Mouse (Mus musculus): Measurements from ENCODE around the gene Gm26897. TPM values are rescaled to one million over a fixed set of nuclear protein-coding genes. Genes with fewer than 3 reads are reported as not detected.
A peak's percentile ranks its signal among the peaks of the same experiment; 100 is the strongest.

Gm26897 gene
- polyA plus RNA-seq, 1 experiment from 2014 or later = not detected

- Histone ChIP-seq H3K4me1 (ENCODE audit: control insufficient read depth, insufficient read depth, low read depth, low read length) (peaks cover 24% of the 10 kb centered on the region), H3K9me3 (ENCODE audit: control insufficient read depth, low read length) (no peaks in the 10 kb centered on the region), H3K4me3 (ENCODE audit: low read length) (no peak overlapping the region), H3K27me3 (replicated peaks; ENCODE audit: control insufficient read depth, insufficient read depth, low read length) (no peaks in the 10 kb centered on the region; the same call in 1 of the 2 replicates), H3K36me3 (ENCODE audit: control insufficient read depth, insufficient read depth, low read length) (no peaks in the 10 kb centered on the region), H3K27ac (ENCODE audit: low read depth, low read length) (peak overlapping the region; percentile 36; the same call in 1 of the 2 replicates), H3K9ac (ENCODE audit: low read depth, low read length) (0 out of 2 replicates have a peak overlapping the region, but pooled peaks have one; percentile 22), H3K4me2 (ENCODE audit: low read length) (no peak overlapping the region)
- WGBS = 19% methylated on average over 16 of the region's 16 CpGs
- peak; percentile 65 for ATAC-seq
These were observed 6.9 kb downstream of the Gm26897 start for GRCm38 (mm10) chr5:111740384-111741275.

- H3K9ac ChIP-seq (ENCODE audit: low read depth, low read length) = no peak overlapping the region
- no peaks in the 10 kb centered on the region for H3K36me3 ChIP-seq (ENCODE audit: control insufficient read depth, insufficient read depth, low read length)
- peaks cover 24% of the 10 kb centered on the region for H3K4me1 ChIP-seq (ENCODE audit: control insufficient read depth, insufficient read depth, low read depth, low read length)
- no peaks in the 10 kb centered on the region; the same call in 1 of the 2 replicates for H3K27me3 ChIP-seq (replicated peaks; ENCODE audit: control insufficient read depth, insufficient read depth, low read length)
- H3K27ac ChIP-seq (ENCODE audit: low read depth, low read length) = no peak overlapping the region
- no peaks in the 10 kb centered on the region for H3K9me3 ChIP-seq (ENCODE audit: control insufficient read depth, low read length)
- H3K4me2 ChIP-seq (ENCODE audit: low read length) = no peak overlapping the region
- ATAC-seq = no peak
- no peak overlapping the region for H3K4me3 ChIP-seq (ENCODE audit: low read length)
- WGBS = 12% methylated on average over 11 of the region's 11 CpGs
These were observed 7.6 kb downstream of the Gm26897 start for GRCm38 (mm10) chr5:111741352-111741751.

DNA sequence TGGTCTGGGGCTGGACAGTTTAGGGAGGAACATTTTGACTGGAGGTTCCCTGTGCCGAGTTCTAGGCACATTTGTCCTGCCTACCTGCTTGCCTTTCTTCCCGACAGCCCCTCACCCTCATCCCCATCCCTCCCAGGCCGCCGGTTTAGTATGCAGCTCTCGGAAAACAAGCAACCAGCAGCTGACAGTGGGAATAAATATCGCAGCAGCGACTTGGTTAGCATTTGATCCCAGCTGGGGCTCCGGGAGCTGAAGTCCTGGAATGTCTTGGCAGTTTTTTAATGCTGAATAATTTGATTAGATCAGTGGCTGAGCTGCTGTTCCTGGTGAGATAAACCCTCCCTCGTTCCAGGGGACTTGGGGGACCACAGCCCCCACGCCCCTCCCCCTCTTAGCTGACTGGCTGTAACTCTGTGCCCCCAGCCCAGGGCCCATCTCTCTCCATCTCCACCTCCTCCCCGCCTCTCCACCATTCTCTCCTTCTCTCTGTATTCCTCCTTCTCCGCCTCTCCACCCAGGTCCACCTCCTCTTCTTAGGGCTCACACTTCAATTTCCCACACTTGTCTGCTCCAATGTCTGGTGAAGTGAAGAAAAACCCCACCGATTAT, 8.7 kb downstream of the Gm26897 start:
- ATAC-seq = peak; percentile 54; the same call in 1 of the 2 replicates
- no peaks in the 10 kb centered on the region for H3K9me3 ChIP-seq (ENCODE audit: control insufficient read depth, low read length)
- H3K4me2 ChIP-seq (ENCODE audit: low read length) = peak overlapping the region; percentile 22; the same call in 1 of the 2 replicates

GRCm38 (mm10) chr5:111749599-111749998, 15.9 kb downstream of the Gm26897 start:
- Histone ChIP-seq H3K36me3 (ENCODE audit: control insufficient read depth, insufficient read depth, low read length) (no peaks in the 10 kb centered on the region), H3K4me3 (ENCODE audit: low read length) (no peak overlapping the region), H3K4me1 (ENCODE audit: control insufficient read depth, insufficient read depth, low read depth, low read length) (peaks cover 12% of the 10 kb centered on the region), H3K27me3 (replicated peaks; ENCODE audit: control insufficient read depth, insufficient read depth, low read length) (no peaks in the 10 kb centered on the region), H3K9ac (ENCODE audit: low read depth, low read length) (no peak overlapping the region), H3K4me2 (ENCODE audit: low read length) (no peak overlapping the region), H3K27ac (ENCODE audit: low read depth, low read length) (peak overlapping the region; percentile 16; the same call in 1 of the 2 replicates), H3K9me3 (ENCODE audit: control insufficient read depth, low read length) (no peaks in the 10 kb centered on the region)
- ATAC-seq = no peak
- 87% methylated on average over 5 of the region's 5 CpGs for WGBS

More for the DNA sequence above, 8.7 kb downstream of the Gm26897 start:
- H3K4me1 ChIP-seq (ENCODE audit: control insufficient read depth, insufficient read depth, low read depth, low read length) = peaks cover 24% of the 10 kb centered on the region
- H3K36me3 ChIP-seq (ENCODE audit: control insufficient read depth, insufficient read depth, low read length) = no peaks in the 10 kb centered on the region
- H3K27ac ChIP-seq (ENCODE audit: low read depth, low read length) = peak overlapping the region; percentile 64; the same call in 1 of the 2 replicates
- 0 out of 2 replicates have a peak overlapping the region, but pooled peaks have one; percentile 12 for H3K9ac ChIP-seq (ENCODE audit: low read depth, low read length)
- 12% methylated on average over 13 of the region's 13 CpGs for WGBS
- no peaks in the 10 kb centered on the region; the same call in 1 of the 2 replicates for H3K27me3 ChIP-seq (replicated peaks; ENCODE audit: control insufficient read depth, insufficient read depth, low read length)
- H3K4me3 ChIP-seq (ENCODE audit: low read length) = no peak overlapping the region

DNA sequence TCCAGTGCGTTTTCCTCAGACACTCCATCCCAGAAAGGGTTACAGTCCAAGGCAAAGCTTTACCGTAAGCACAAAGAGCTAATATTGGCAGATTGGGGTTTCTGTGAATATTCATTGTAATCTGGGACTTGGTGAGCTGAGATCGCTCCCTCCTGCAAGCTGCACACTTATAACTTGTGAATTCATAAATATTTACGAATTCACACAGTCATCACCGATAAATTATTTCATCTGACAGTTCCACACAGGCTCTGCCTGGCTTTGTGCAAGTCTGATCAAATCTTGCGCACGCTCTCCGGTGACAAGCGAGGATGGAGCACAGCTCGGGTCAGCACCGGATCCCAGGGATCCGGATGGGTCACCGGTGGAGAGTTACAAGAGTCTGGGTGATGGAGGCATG, 16.4 kb downstream of the Gm26897 start:
- 57% methylated on average over 13 of the region's 13 CpGs for WGBS
- Histone ChIP-seq H3K9ac (ENCODE audit: low read depth, low read length) (peak overlapping the region; percentile 33; the same call in 1 of the 2 replicates), H3K27ac (ENCODE audit: low read depth, low read length) (peak overlapping the region; percentile 40; the same call in 1 of the 2 replicates)

GRCm38 (mm10) chr5:111754484-111755139, 20.9 kb downstream of the Gm26897 start:
- 13% methylated on average over 16 of the region's 16 CpGs for WGBS
- peak overlapping the region; percentile 48 for H3K4me2 ChIP-seq (ENCODE audit: low read length)
- H3K9me3 ChIP-seq (ENCODE audit: control insufficient read depth, low read length) = no peaks in the 10 kb centered on the region
- ATAC-seq = 0 out of 2 replicates have a peak, but pooled peaks have one; percentile 15
- peak overlapping the region; percentile 43 for H3K9ac ChIP-seq (ENCODE audit: low read depth, low read length)
- H3K27me3 ChIP-seq (replicated peaks; ENCODE audit: control insufficient read depth, insufficient read depth, low read length) = no peaks in the 10 kb centered on the region
- H3K27ac ChIP-seq (ENCODE audit: low read depth, low read length) = peak overlapping the region; percentile 53
- peaks cover 15% of the 10 kb centered on the region for H3K4me1 ChIP-seq (ENCODE audit: control insufficient read depth, insufficient read depth, low read depth, low read length)
- H3K4me3 ChIP-seq (ENCODE audit: low read length) = no peak overlapping the region
- H3K36me3 ChIP-seq (ENCODE audit: control insufficient read depth, insufficient read depth, low read length) = no peaks in the 10 kb centered on the region

More for the DNA sequence above, 16.4 kb downstream of the Gm26897 start:
- H3K9me3 ChIP-seq (ENCODE audit: control insufficient read depth, low read length) = no peaks in the 10 kb centered on the region
- no peaks in the 10 kb centered on the region for H3K27me3 ChIP-seq (replicated peaks; ENCODE audit: control insufficient read depth, insufficient read depth, low read length)
- no peak for ATAC-seq
- H3K36me3 ChIP-seq (ENCODE audit: control insufficient read depth, insufficient read depth, low read length) = no peaks in the 10 kb centered on the region
- no peak overlapping the region for H3K4me2 ChIP-seq (ENCODE audit: low read length)
- H3K4me3 ChIP-seq (ENCODE audit: low read length) = no peak overlapping the region
- peaks cover 15% of the 10 kb centered on the region for H3K4me1 ChIP-seq (ENCODE audit: control insufficient read depth, insufficient read depth, low read depth, low read length)

- Histone ChIP-seq H3K27me3 (replicated peaks; ENCODE audit: control insufficient read depth, insufficient read depth, low read length) (no peaks in the 10 kb centered on the region), H3K27ac (ENCODE audit: low read depth, low read length) (no peak overlapping the region; the same call in 1 of the 2 replicates), H3K36me3 (ENCODE audit: control insufficient read depth, insufficient read depth, low read length) (no peaks in the 10 kb centered on the region), H3K9me3 (ENCODE audit: control insufficient read depth, low read length) (no peaks in the 10 kb centered on the region), H3K4me1 (ENCODE audit: control insufficient read depth, insufficient read depth, low read depth, low read length) (peaks cover 10% of the 10 kb centered on the region), H3K4me2 (ENCODE audit: low read length) (no peak overlapping the region), H3K4me3 (ENCODE audit: low read length) (no peak overlapping the region), H3K9ac (ENCODE audit: low read depth, low read length) (no peak overlapping the region)
- ATAC-seq = 0 out of 2 replicates have a peak, but pooled peaks have one; percentile 47
- 17% methylated on average over 5 of the region's 5 CpGs for WGBS
These were observed 21.6 kb downstream of the Gm26897 start for GRCm38 (mm10) chr5:111755330-111755729.

DNA sequence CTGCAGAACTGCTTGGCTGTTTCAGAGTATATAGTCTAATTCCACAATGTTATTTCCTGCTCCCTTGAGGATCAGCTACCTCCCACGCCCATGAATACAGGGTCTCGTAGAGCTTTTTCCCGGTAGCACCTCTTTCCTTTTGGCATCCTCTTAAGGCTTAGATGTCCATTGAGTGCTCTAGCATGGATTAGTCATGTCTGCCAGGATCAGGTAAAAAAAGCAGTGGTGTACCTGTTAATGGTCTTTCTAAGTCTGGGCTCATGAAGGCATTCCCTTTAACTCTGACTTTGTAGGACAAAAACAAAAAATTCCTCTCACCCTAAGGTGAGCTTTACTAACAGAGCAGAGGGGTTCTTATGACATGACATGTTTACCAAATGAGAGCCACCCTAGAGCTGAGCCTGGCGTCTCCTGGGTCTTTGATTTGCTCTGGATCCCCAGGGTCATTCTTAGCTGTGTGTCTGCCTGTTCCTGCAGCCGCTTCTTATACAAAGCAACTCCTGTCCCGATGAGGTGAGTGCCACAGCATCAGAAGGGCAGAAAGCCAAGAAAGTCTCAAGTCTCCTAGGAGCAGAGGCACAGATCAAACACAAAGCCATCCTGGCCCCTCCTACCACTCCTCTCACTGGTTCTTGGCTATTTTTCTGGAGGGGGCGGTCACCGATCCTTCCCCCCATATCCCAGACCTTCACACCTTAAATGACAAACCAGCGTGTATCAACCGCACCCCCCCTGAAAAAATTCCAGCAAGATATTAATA, 27.2 kb downstream of the Gm26897 start:
- ATAC-seq = 0 out of 2 replicates have a peak, but pooled peaks have one; percentile 21
- H3K4me2 ChIP-seq (ENCODE audit: low read length) = peak overlapping the region; percentile 75
- WGBS = 21% methylated on average over 10 of the region's 10 CpGs

More for the DNA sequence above, 27.2 kb downstream of the Gm26897 start:
- 0 out of 2 replicates have a peak, but pooled peaks cover 2% of the 10 kb centered on the region for H3K27me3 ChIP-seq (replicated peaks; ENCODE audit: control insufficient read depth, insufficient read depth, low read length)
- H3K4me1 ChIP-seq (ENCODE audit: control insufficient read depth, insufficient read depth, low read depth, low read length) = peaks cover 21% of the 10 kb centered on the region
- H3K4me3 ChIP-seq (ENCODE audit: low read length) = peak overlapping the region; percentile 35
- H3K36me3 ChIP-seq (ENCODE audit: control insufficient read depth, insufficient read depth, low read length) = no peaks in the 10 kb centered on the region
- H3K9ac ChIP-seq (ENCODE audit: low read depth, low read length) = peak overlapping the region; percentile 58
- H3K27ac ChIP-seq (ENCODE audit: low read depth, low read length) = peak overlapping the region; percentile 78
- no peaks in the 10 kb centered on the region for H3K9me3 ChIP-seq (ENCODE audit: control insufficient read depth, low read length)
